Mouse (Mus musculus) bone marrow, adult 2 months (tissue): ENCODE results near the gene Ttc39b.

Experiments
- CTCF ChIP-seq: fragments of 200-500 bp; IDR thresholded peaks from 2 replicates; pipeline ENCODE4 v1.5.1; 2011; ENCODE audit warnings: low read length, control low read depth; ENCODE audit not compliant: control insufficient read depth, insufficient read depth
- POLR2A ChIP-seq: fragments of 200-500 bp; IDR thresholded peaks from 2 replicates; pipeline ENCODE4 v1.6.1; 2011; ENCODE audit warnings: low read depth, mild to moderate bottlenecking, control low read depth, low read length, borderline replicate concordance; ENCODE audit not compliant: control insufficient read depth

DNA sequence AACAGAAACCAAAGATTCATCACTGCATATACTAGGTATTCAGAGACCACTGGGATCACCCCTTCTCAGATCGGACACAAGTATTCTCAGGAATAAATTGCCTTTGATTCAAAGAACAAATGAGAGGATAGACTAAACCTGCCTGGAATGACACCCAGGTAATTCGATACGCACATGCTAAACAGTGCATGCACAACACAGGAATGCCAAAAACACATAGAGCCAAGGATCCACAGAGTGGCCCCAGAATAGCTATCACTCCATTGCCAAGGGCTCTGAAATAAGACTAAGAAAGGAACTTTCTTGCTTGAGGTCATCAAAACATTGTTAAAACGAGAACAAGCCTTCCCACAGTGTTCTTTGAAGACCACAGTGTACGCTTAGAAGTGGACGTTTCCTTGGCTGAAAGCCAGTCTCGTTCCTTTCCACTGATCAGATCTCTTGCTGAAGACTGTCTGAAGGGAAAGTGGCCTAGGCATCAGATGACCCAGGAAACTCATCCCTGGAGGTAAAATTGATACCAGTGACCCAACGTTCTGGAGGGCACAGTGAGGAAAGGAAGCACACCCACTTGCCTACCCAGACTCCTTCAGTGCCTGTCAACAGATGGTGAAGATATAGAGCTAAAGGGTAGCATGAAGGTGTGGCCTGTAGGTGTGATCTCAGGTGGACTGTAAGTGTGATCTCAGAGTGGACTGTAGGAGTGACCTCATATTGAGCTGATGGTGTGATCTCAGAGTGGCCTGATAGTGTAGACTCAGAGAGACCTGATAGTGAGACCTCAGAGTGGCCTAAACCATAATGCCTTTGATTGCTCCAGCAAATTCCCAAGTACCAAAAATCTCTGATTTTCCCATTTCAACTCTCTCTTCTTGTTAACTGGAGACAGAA is 141.6 kb downstream of the Ttc39b start:
- TF ChIP-seq CTCF (no peak), POLR2A (no peak)
